Mouse (Mus musculus): ENCODE measurements at regions not wholly inside any gene's neighbourhood (a gene's known extent, or its start where the extent isn't known, plus 50 kb on each side); places are given as distances from the start of the nearest gene placed in this dataset.

- H3K4me2 ChIP-seq (replicated peaks), result no peak overlapping the region
- no peak for ATAC-seq (ENCODE audit: low FRiP score, low read depth)
- H3K4me3 ChIP-seq, result no peak overlapping the region
- no peaks in the 10 kb centered on the region for H3K9me3 ChIP-seq
- H3K9ac ChIP-seq (replicated peaks), result no peak overlapping the region
- peaks cover 45% of the 10 kb centered on the region for H3K27me3 ChIP-seq
- WGBS, result 69% methylated on average over 23 of the region's 23 CpGs
- H3K4me1 ChIP-seq, result peaks cover 23% of the 10 kb centered on the region
- H3K27ac ChIP-seq (replicated peaks), result no peak overlapping the region
- no peaks in the 10 kb centered on the region for H3K36me3 ChIP-seq
Observed at GRCm38 (mm10) chr13:44044546-44045216, 260.1 kb downstream of the Cd83 start.

GRCm38 (mm10) chr13:44046436-44046835 is 261.9 kb downstream of the Cd83 start:
- WGBS, result 73% methylated on average over 2 of the region's 2 CpGs
- H3K36me3 ChIP-seq, result no peaks in the 10 kb centered on the region
- no peak for ATAC-seq (ENCODE audit: low FRiP score, low read depth)

DNA sequence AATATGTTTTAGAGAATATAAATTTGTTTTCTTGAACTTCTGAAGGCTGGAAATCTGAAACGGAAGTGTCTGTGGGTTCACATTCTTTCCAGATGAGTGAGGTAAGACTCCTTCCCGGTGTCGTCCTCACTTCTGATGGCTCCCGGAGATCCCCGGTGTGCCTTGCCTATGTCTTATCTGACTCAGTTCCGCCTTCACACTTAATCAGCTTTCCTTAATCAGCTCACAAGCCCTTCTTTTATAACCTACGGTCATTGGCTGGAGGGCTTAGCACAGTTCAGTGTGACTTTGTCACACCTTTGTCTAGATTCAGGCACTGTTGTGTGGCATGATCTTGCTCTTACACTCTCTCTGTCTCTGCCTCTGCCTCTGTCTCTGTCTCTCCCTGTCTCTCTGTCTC is 269.6 kb downstream of the Cd83 start:
- Histone ChIP-seq H3K9me3 (no peaks in the 10 kb centered on the region), H3K4me2 (replicated peaks) (no peak overlapping the region), H3K4me3 (no peak overlapping the region), H3K27ac (replicated peaks) (no peak overlapping the region), H3K4me1 (peaks cover 23% of the 10 kb centered on the region), H3K36me3 (no peaks in the 10 kb centered on the region), H3K9ac (replicated peaks) (no peak overlapping the region), H3K27me3 (peaks cover 69% of the 10 kb centered on the region)
- WGBS, result 26% methylated on average over 7 of the region's 7 CpGs
- ATAC-seq (ENCODE audit: low FRiP score, low read depth), result no peak

More at GRCm38 (mm10) chr13:44046436-44046835, 261.9 kb downstream of the Cd83 start:
- Histone ChIP-seq H3K27ac (replicated peaks) (no peak overlapping the region), H3K9me3 (no peaks in the 10 kb centered on the region), H3K9ac (replicated peaks) (no peak overlapping the region), H3K4me3 (no peak overlapping the region), H3K27me3 (peaks cover 45% of the 10 kb centered on the region), H3K4me2 (replicated peaks) (no peak overlapping the region), H3K4me1 (peaks cover 23% of the 10 kb centered on the region)

DNA sequence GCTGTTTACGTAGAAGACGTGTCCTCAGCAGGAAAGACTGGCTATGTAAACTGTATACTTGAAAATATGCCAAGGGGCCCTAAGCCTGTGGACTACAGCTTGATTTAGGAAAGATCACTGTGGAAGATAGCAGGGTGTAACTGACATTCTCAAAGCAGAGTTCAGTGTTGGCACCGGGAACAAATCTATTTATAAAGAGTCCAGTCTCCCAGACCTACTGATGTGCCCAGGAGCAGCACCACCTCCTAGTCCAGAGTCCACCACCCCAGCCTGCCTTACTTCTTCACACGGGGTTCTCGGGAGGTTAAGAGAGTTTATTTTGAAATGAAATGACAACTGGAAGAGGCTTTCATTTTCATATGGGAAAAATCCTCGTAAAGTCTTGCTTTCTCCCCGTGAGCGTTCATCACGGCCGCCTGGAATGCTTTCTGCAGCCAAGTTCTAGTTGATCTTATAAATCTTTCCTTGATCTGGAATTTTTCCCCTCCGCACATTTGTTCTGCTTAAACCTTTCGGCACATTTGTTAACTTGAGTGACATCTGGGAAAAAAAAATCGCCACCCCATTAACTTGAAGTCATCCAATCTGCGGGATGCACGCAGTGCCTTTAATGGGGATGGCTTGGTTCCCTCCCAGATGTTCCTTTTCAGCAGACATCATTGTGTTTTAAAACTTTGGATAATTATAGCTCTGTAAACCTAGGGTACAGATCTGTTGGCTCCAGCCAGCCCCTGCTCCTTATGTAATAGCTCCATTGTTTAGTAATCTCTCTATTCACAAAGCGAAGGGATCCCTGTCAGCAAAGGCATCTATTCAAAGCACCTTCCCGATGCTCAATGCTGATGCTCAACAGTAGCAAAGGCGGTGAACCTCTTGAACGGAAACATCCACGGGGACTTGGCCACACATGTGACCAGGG is 271.3 kb downstream of the Cd83 start:
- no peak overlapping the region for H3K27ac ChIP-seq (replicated peaks)
- H3K9me3 ChIP-seq, result no peaks in the 10 kb centered on the region
- H3K36me3 ChIP-seq, result no peaks in the 10 kb centered on the region
- peaks cover 68% of the 10 kb centered on the region for H3K27me3 ChIP-seq
- no peak overlapping the region for H3K4me3 ChIP-seq
- H3K4me1 ChIP-seq, result peaks cover 23% of the 10 kb centered on the region
- H3K4me2 ChIP-seq (replicated peaks), result peak overlapping the region; percentile 24
- H3K9ac ChIP-seq (replicated peaks), result no peak overlapping the region
- no peak for ATAC-seq (ENCODE audit: low FRiP score, low read depth)
- WGBS, result 34% methylated on average over 20 of the region's 20 CpGs

- no peak for ATAC-seq (ENCODE audit: low FRiP score, low read depth)
- peaks cover 65% of the 10 kb centered on the region for H3K27me3 ChIP-seq
- H3K9me3 ChIP-seq, result no peaks in the 10 kb centered on the region
- H3K27ac ChIP-seq (replicated peaks), result no peak overlapping the region
- H3K4me3 ChIP-seq, result no peak overlapping the region
- H3K9ac ChIP-seq (replicated peaks), result no peak overlapping the region
- peaks cover 23% of the 10 kb centered on the region for H3K4me1 ChIP-seq
- H3K4me2 ChIP-seq (replicated peaks), result no peak overlapping the region
- WGBS, result 75% methylated on average over 9 of the region's 9 CpGs
- no peaks in the 10 kb centered on the region for H3K36me3 ChIP-seq
Observed at GRCm38 (mm10) chr13:44056716-44057115, 272.1 kb downstream of the Cd83 start.

DNA sequence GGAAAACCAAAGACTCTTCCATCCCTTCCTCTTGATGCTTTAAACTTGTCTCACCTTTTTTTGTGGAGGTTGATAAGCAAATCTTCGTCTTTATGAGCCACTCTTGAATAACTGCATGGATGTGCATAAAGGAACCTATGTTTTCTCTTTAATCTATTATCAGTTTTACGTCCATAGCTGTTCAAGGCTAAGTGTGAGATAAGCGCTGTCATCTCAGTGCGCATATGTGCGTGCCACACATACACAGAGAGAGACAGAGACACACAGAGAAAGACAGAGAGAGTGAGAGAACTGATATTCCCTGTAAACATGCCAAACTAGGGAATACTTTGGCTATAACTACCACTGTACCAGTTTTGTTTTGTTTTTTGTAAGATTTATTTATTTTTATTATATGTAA is 273.0 kb downstream of the Cd83 start:
- no peak overlapping the region for H3K9ac ChIP-seq (replicated peaks)
- H3K36me3 ChIP-seq, result no peaks in the 10 kb centered on the region
- H3K27me3 ChIP-seq, result peaks cover 65% of the 10 kb centered on the region
- H3K4me3 ChIP-seq, result no peak overlapping the region
- no peaks in the 10 kb centered on the region for H3K9me3 ChIP-seq
- H3K4me1 ChIP-seq, result peaks cover 31% of the 10 kb centered on the region
- no peak overlapping the region for H3K27ac ChIP-seq (replicated peaks)
- H3K4me2 ChIP-seq (replicated peaks), result no peak overlapping the region
- no peak for ATAC-seq (ENCODE audit: low FRiP score, low read depth)
- 92% methylated on average over 5 of the region's 5 CpGs for WGBS

- ATAC-seq (ENCODE audit: low FRiP score, low read depth), result no peak
- H3K27ac ChIP-seq (replicated peaks), result no peak overlapping the region
- H3K9me3 ChIP-seq, result no peaks in the 10 kb centered on the region
- H3K4me1 ChIP-seq, result peaks cover 33% of the 10 kb centered on the region
- WGBS, result 86% methylated on average over 2 of the region's 2 CpGs
- H3K9ac ChIP-seq (replicated peaks), result no peak overlapping the region
- no peak overlapping the region for H3K4me3 ChIP-seq
- H3K27me3 ChIP-seq, result peaks cover 65% of the 10 kb centered on the region
- H3K36me3 ChIP-seq, result no peaks in the 10 kb centered on the region
- no peak overlapping the region for H3K4me2 ChIP-seq (replicated peaks)
Observed at GRCm38 (mm10) chr13:44058277-44058676, 273.7 kb downstream of the Cd83 start.

GRCm38 (mm10) chr13:44059436-44059835 is 274.9 kb downstream of the Cd83 start:
- Histone ChIP-seq H3K27me3 (peaks cover 67% of the 10 kb centered on the region), H3K4me2 (replicated peaks) (no peak overlapping the region), H3K4me3 (no peak overlapping the region), H3K9me3 (no peaks in the 10 kb centered on the region), H3K36me3 (no peaks in the 10 kb centered on the region), H3K27ac (replicated peaks) (no peak overlapping the region), H3K9ac (replicated peaks) (no peak overlapping the region), H3K4me1 (peaks cover 30% of the 10 kb centered on the region)
- ATAC-seq (ENCODE audit: low FRiP score, low read depth), result no peak
- 73% methylated on average over 8 of the region's 8 CpGs for WGBS

DNA sequence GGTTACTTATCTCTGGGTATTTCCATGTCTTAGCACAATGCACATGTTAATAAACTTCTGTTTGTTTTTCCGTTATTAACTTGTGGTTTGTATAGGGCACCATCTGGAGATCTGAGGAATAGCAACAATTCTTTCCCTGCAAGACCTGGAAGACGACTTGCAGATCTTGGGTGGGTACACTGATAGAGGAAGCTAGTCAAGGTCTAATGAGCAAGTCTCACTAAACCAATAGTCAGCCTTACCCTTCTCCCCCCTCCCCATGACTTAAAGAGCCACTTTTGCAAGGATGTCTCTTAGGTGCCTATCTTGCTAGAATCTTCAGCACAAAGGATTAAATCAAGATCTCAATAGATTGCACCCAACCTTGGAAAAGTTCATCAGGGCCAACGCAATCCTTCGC is 276.7 kb downstream of the Cd83 start:
- H3K36me3 ChIP-seq, result no peaks in the 10 kb centered on the region
- H3K9me3 ChIP-seq, result no peaks in the 10 kb centered on the region
- H3K4me2 ChIP-seq (replicated peaks), result no peak overlapping the region
- H3K4me3 ChIP-seq, result no peak overlapping the region
- WGBS, result 81% methylated on average over 4 of the region's 4 CpGs
- H3K27me3 ChIP-seq, result peaks cover 71% of the 10 kb centered on the region
- no peak overlapping the region for H3K27ac ChIP-seq (replicated peaks)
- no peak overlapping the region for H3K9ac ChIP-seq (replicated peaks)
- ATAC-seq (ENCODE audit: low FRiP score, low read depth), result no peak
- H3K4me1 ChIP-seq, result peaks cover 16% of the 10 kb centered on the region

DNA sequence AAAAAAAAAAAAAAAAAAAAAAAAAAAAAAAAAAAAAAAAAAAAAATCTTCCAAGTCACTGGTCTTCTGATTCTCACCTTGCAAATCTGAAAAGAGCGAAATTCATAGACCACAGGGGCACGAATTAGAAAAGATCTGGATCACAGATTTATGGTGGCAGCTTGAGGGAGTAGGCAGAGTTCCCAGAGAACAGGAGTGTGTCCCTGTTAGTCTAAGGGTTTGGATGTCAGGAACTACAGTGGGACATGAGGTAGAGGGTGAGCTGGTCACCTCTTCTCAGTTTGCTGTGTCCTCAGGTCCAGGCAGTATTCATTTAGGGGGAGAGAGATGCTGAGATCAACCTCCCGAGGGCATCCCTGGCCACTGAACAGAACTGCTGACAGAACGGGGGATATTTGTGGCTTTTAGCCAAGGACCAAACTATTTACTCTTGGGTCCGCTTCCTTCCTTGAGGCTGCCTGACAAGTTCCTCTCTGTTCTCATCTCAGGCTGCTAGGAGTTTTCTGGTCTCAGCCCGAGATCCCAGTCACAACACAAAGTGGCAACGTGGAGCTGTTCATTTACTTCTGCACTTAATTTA is 277.2 kb downstream of the Cd83 start:
- Histone ChIP-seq H3K9me3 (no peaks in the 10 kb centered on the region), H3K27me3 (peaks cover 71% of the 10 kb centered on the region), H3K9ac (replicated peaks) (no peak overlapping the region), H3K36me3 (no peaks in the 10 kb centered on the region), H3K4me1 (peaks cover 11% of the 10 kb centered on the region), H3K4me2 (replicated peaks) (no peak overlapping the region), H3K27ac (replicated peaks) (no peak overlapping the region), H3K4me3 (no peak overlapping the region)
- no peak for ATAC-seq (ENCODE audit: low FRiP score, low read depth)
- WGBS, result 71% methylated on average over 7 of the region's 7 CpGs

- 81% methylated on average over 8 of the region's 8 CpGs for whole genome bisulfite sequencing
- Histone ChIP-seq H3K9me3 (no peaks in the 10 kb centered on the region), H3K4me1 (peaks cover 10% of the 10 kb centered on the region), H3K4me3 (no peak overlapping the region), H3K4me2 (replicated peaks) (no peak overlapping the region), H3K27me3 (peaks cover 62% of the 10 kb centered on the region), H3K36me3 (no peaks in the 10 kb centered on the region), H3K27ac (replicated peaks) (no peak overlapping the region), H3K9ac (replicated peaks) (no peak overlapping the region)
- no peak for ATAC-seq (ENCODE audit: low FRiP score, low read depth)
Observed at GRCm38 (mm10) chr13:44063317-44063716, 278.7 kb downstream of the Cd83 start.

GRCm38 (mm10) chr13:44064026-44064425 is 279.5 kb downstream of the Cd83 start:
- Histone ChIP-seq H3K9ac (replicated peaks) (no peak overlapping the region), H3K4me1 (peaks cover 10% of the 10 kb centered on the region), H3K4me3 (no peak overlapping the region), H3K27me3 (peaks cover 57% of the 10 kb centered on the region), H3K4me2 (replicated peaks) (no peak overlapping the region), H3K27ac (replicated peaks) (no peak overlapping the region), H3K9me3 (no peaks in the 10 kb centered on the region), H3K36me3 (no peaks in the 10 kb centered on the region)
- no peak for ATAC-seq (ENCODE audit: low FRiP score, low read depth)
- 63% methylated on average over 3 of the region's 3 CpGs for WGBS

Measured in midbrain, embryonic 12.5 days (tissue).